Mouse (Mus musculus): ENCODE data around the gene Nav2.
A peak's percentile ranks its signal among the peaks of the same experiment; 100 is the strongest.

Nav2 gene

DNA sequence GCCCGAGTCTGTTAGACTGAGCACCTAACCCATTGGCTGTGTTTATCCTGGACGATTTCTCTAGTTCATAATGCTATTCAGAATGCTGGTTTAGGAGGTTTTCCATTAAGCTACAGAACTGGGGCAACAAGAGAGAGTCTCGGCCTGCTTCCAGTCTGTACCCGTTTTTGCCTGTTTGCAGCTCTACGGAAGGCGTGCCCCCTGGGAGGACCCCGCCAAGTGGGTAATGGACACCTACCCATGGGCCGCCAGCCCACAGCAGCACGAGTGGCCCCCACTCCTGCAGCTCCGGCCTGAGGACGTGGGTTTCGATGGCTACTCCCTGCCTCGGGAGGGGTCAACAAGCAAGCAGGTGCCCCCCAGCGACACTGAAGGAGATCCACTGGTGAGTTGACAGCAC is 695.7 kb downstream of the Nav2 start:
- DNase-seq (ENCODE audit: low read depth, low spot score), result no peak

DNA sequence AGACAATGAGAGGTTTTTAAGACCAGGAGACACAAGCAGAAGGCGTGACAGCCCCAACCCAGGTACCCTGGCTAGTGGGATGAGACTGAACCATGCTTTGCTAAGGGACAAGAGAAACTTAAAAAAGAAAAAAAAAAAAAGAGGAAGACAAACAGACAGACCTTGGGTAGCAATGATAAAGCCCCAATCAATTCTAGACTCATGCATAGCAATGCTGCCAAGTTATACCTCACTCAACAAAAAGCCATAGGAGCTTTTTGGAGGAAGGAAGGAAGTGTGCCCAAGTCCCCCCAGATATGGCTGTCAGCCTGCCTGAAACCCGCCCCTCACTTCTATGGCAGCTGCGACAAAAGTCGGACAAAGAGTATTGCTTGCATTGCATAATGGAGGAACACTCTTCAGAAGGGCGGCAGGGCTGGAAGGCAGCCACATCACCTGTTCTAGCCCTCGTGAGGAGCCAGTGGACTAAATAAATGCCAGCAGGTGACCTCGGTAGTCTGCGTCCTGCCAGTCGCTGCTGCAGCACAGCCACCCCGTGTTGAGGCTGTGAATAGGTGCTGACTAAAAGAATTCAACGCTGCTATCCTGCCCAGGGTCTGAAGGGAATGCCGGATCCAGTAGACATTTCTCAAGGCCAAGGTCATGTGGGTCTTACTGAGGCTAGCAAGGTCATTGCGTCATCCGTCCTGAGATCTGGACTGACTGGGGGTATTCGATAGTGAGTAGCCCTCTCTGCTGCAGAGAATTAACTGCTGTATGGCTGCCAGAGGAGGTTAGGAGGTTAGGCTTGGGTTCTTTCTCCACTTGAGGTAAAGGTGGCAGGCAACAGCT is 696.7 kb downstream of the Nav2 start:
- no peak for DNase-seq (ENCODE audit: low read depth, low spot score)

DNA sequence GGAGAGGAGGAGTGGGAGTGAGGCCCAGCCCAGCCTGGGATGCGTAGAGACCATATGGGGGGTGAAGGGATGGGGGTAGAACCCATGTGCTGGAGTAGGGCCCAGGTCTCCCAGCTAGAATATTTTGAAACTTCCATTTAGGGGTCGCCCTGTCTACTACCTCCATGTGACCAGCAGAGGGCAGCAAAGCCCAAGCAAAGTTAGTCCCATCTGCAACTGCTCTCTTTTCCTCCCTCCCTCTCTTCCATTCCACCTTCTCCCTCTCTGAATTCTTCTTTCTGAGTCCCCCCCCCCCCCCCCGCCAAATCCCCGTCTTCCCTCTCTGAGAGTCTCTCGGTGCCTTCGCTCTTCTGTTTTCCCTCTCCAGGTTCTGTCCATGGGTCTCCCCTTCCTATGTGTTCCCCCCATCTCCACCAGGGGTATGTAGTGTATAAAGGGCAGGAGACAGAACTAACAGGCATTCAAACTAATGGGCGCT is 707.8 kb downstream of the Nav2 start:
- DNase-seq (ENCODE audit: low read depth, low spot score), result peak; percentile 59

DNA sequence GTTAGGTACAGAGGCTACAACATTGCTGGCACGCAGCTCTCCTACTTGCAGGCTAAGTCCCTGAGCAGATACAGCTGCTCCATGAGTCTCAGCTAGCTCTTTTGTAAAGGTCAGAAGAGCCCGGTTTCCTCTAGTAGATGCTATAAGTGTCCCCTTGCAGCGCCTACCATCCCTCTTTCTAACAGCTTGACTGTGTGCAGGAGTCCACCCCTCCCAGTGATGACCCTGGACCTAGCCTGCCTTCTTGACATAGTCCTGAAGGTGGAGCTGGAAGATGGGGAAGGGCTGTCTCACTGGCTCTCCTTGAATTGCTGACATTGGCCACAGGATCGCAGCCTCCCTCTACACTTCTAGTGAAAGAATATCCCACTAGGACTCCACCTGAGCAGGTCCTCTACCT is 708.6 kb downstream of the Nav2 start:
- no peak for DNase-seq (ENCODE audit: low read depth, low spot score)

DNA sequence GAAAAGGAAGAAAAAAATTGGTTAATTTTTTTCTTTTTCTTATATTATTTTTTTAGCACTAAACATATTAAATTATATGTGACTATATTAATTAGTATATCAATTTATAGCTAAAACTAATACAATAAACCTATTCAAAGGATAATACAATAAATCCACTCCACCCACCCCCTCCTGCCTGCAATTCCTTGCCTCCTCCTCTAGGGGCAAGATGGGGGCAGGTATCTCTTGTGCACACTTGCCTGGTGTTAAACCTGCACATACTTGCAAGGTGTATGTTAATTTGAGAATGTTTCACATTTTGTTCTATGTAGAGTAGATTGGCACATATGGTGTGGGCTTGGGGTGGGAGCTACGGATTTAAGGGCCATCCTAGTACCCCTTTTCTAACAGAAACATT is 711.6 kb downstream of the Nav2 start:
- DNase-seq (ENCODE audit: low read depth, low spot score), result no peak

DNA sequence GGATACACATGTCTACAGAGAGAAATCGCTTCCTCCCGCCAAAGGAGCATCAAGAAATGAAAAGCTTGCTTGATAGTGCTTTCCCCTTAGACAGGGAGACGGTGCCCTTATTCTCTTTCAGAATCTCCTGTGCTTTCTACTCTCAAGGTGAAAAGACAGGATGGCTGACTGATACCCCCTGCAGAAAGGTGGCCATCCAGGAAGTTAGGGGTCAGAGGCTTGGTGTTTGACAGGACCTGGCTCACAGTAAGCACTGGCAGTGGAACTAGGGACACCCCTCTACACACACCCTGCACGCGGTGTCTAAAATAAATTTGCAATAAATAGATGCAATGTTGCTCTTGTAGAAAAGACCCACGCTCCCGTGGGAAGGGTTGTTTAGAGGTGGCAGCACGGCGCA is 723.4 kb downstream of the Nav2 start:
- DNase-seq (ENCODE audit: low read depth, low spot score), result no peak

DNA sequence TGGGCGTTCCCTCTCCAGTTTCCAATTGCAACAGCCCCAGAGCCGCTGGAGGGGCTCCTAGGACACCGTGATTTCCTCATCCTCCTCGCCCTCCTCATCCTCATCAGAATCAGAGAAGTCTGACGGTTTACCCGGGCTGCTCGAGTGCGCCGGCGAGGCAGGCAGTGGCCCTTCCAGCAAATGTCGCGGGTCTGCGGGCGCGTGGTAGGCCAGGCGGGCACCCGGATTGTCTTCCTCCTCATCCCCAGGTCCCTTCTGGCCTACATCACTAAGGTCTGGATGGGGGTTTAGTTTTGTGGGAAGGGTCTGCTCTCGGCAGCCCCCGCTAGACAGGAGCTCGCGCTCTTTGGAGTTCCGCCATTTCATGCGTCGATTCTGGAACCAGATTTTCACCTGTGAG is 723.9 kb downstream of the Nav2 start:
- no peak for DNase-seq (ENCODE audit: low read depth, low spot score)

DNA sequence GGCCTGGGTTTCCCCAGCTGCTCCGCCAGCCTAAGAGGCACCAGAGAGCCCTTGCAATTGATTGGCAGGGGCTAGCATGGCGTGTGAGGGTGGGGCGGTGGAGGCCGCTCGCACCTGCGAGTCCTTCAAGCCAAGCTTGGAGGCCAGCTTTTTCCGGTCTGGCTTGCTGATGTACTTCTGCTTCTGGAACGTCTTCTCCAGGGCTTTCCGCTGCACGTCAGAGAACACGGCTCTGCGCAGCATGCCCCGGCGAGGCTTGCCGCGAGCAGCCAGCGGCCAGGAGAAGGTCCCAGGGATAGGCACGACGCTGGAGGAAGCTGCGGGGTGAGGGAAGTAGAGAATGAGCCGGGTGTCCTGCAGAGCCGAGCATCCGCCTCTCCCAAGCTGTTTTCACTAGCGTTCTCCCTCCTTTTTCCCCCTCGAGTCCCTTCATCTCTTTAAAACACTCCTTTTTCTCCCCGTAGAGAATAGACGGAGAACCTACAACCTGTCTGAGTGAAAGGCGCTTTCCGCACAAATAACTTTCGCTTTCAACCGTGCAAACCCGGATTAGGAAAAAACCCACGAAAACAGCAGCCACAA is 725.0 kb downstream of the Nav2 start:
- DNase-seq (ENCODE audit: low read depth, low spot score), result peak; percentile 70

DNA sequence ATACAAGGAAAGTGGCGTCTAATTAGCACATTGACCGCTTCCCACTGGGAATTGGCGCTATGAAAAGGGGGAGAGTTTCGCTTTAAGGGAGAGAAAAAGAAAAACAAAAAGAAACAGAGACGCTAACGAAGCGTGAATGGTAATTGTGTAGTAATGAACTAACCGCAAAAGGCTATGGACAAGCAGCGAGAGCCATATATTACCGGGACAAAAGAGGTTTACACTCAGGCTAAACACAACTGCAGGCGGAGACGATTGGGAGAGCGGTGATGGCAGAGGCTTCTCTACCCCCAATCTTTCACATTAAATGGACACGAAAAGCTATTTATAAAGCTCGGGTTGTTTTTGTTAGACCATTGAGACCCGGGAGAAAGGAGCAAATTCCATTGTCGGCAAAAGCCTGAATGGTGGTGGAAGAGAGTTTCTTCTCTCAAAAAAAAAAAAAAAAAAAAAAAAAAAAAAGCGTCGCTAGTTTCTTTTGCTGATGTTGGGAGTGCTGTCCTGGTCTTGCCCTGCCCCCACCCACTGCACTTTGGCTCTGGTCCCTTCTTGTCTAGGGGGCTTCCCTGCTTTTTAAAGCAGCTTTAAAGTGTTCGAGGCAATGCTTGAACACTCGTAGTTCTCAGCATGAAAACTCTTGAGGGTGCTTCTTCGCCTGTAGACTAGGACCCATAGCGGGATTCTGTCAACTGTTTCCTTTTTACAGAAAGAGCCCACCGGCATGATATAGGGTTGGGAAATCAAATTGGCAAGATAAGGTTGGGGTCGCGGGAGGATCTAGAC is 726.0 kb downstream of the Nav2 start:
- DNase-seq (ENCODE audit: low read depth, low spot score), result peak; percentile 18

DNA sequence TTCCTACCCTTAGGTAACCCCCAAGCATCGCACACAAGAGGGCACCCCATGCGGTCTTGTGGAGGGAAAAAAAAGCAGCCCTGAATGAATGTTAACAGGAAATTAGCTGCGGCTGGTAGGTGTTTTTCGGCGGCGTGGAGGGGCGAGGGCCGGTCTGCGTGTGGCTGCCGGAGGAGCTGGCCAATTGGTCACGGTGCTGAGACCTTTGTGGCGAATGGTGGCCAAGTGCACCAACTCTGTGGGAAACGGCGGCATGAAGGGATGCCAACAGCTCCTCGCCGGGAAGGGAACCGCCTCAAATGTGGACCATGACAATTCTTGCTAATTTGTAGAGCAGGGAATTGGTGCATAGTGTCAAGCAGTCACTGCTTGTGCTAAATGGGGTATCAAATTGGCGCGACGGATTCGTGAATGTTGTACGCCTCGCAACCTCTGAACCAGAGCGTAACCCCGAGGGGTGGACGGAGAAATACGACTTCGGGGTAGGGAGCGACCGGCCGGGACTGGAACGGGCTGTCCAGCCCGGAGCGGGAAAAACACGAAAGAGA is 726.6 kb downstream of the Nav2 start:
- peak; percentile 36 for DNase-seq (ENCODE audit: low read depth, low spot score)

DNA sequence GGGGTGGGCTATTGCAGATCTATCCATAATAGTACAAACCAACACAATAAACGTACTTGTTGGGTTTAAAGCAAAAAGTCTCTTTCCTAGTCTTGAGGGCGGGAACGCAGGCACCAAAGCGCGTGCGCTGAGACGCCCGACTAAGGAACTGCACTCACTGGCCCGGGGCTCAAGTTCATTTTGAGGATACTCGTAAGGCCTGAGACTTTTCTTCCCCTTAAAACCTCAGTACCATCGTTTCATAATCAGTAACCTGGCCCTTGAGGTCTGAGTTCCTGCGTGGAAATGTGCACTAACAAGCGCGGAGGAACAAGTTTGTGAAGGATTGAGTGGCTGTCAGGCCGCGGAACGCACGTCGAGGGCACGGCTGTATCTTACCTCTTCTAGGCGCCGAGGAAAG is 727.5 kb downstream of the Nav2 start:
- DNase-seq (ENCODE audit: low read depth, low spot score), result peak; percentile 13

DNA sequence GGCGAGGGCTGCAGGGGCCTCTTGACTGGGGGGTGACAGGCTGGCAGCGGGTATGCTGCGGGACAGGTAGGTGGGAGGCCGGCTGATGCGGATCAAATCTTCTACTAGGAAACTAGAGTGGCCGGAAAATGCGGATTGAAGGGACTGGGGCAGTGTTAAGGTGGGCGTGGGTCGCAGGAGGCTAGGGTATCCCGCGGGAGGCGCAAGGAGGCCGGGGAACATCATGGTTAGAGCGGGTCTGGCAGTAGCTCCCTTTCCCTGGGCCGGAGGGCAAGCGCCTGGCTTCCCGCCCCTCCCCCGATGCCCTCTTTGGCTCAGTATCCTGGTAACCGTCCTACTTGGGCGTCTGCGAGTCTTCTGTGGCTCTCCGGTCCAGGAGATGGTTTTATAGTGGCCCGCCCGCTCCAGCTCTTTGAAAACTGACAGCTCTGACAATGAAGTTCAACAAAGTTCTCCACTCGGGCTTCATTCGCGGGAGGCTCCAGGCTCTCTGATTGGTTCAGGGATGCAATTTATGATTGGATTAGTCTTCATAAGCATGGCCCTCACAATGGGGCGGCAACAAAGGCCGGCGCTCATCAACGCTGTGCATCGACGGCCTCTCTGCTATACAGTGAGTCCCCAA is 728.1 kb downstream of the Nav2 start, which contains the start of gene Dbx1:
TSS of gene Dbx1 (minus strand) at position 359 of the 625 bp plus-strand sequence.
- no peak for DNase-seq (ENCODE audit: low read depth, low spot score)

DNA sequence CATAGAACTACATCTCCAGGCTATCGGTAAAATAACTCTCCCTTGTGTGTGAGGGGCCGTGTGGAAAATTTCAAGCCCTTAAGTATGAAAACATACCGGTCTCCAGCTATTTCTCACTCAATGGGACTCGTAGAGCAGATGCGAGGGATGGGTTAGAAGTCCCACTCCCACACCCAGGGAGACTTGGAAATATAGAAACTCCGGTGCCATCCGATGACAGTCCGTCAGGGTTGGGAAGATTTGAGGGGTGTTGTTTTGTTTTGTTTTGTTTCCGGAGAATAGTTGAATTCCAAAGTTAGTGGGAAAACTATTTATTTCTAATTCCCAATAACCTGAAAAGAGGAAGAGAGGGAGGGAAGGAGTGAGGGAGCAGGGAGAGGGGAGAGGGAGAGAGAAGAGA is 728.8 kb downstream of the Nav2 start:
- no peak for DNase-seq (ENCODE audit: low read depth, low spot score)

DNA sequence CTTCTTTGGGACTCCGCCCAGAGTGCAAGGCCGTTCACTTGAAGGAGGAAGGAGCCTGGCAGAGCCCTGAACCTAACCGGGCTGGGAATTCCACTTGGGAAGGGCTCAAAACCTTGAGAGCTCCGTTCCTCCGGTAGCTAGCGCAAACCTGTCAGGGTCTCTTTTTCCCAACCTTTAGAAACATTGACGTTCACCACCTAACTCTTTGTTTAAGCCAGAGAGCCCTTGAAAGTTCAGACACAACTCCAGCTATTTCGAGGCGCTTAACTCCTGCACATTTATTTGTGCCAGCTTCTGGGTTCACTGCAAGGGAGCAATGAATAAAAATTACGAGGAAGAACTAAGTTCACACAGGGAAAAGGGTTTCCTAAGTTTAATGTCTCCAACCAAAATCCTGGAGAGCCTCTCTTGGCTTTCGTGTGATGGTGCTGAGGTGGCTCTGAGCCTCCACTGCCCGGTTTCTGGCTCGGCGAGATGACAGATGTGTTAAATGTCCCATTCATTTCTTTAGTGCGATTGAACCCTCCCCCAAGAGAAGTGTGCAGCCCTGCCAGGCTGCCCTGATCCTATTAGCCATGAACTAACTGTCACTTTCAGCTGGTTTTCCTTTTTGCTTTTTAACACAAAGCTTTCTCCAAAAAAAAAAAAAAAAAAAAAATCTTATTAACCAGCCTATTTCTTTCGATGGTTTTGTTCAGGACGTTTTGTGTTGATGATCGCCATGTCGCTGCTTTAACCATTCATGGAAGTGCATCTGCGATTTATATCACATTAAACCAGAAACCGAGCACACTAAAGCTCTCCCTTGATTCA is 729.5 kb downstream of the Nav2 start:
- no peak for DNase-seq (ENCODE audit: low read depth, low spot score)

DNA sequence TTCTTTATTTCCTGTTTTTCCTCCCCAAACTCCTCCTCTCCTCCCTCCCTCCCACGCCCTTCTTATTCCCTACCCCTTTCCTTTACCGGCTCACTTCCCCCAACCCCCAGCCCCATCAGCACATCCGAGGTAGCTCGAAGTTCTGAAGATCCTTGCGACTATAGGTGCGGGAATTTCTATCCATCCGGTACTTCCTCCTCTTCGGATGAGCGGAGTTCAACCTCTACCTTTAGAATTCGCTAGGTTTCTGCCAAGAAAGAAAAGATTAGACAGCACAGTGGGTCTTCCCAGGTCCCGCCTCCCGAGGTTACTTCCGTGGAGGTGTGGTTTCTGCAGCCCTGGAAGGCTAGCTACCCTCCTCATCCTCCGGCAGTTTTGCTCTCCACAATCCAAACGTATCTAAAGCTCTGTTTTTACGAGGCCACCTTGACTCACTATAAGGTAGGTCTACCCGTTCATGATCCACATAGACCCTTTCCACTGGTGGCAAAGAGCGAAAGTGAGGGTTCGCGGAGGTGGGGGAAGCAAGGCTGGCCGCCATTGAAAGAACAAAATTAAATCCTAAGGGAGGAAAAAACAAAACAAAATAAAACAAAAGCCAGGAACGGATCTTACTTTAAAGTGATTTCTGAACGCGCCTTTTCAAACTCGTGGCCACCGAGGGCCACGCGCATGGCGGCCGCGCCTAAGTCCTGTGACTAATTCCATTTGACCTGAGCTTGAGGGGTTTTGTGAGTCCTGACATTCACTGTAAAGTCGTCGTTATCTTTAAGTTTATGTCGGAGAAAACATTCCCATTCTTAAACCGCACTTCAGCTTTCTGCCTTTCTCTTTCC is 730.6 kb downstream of the Nav2 start:
- no peak for DNase-seq (ENCODE audit: low read depth, low spot score)

DNA sequence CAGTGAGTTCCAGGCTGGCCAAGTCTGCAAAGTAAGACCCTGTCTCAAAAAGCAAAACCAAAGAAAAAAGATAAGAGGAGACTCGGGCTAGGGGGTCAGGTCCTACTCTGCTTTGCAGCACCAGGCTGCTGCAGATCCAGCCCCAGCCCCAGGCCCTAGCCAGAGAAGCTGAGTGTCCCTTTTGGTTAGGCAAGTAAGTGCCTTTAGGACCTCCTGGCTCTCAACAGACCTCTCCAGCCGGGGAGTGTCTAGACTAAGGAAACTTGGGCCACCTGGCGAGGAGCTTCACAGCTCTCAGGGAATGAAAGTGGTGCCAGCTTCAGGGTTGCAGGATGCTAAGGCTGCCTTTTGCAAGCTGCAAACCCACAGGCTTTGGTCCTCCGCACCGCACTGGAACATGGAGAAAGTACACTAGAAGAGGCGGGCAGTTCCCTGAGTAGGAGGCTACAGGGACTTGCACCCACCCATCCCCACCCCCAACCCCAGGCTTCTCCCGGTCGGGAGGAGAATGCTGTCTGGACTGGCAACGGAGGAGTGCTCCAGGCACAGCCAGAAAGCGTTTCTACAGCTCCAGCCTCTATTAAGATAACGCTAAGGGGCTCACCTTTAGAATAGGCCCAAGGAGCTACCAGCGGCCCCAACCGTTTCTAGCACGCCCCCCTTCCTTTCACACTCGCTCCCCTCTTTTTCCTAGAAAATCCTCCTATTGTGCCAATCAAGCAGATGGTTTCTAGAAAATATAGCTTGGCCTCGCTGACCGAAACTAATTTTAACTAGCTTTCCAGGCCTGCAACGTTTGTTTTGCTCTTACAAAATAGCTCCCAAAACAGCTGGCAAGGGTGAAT is 731.6 kb downstream of the Nav2 start:
- no peak for DNase-seq (ENCODE audit: low read depth, low spot score)

DNA sequence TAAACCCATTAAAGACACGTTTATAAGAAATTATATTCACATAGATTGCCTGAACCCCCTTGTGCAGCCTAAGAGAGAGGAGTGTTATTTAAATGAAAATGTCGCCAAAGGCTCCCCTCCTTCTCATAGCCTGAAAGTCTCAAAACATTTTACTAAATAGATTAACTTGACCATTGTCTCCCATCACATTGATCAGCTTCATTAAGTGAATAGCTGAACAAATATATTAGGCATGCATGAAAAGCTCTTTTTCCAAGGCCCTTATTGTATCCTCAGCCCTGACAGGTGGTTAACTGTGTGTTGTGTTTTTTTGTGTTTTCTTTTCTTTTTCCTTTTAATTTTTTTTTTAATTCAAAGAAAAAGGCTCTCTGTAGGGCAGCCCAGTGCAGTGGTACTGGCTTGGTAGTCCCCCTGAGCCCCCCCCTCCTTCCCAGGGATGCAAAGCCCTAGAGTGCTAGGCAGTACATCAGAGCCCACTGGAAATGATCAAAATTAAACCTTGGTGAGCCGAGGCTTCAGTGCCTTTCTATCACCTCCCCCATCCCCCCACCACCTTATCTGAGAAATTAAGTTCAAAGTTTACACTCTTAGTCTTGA is 732.3 kb downstream of the Nav2 start:
- DNase-seq (ENCODE audit: low read depth, low spot score), result no peak
